Mouse (Mus musculus) embryo, embryonic 10.5 days (tissue): Measurements from ENCODE around the gene Olfr828.

Experiments
- DNase-seq: peaks from one replicate; pipeline ENCODE4 v3.0.0-alpha.2; 2015; ENCODE audit warnings: low spot score

The Olfr828 gene

DNA sequence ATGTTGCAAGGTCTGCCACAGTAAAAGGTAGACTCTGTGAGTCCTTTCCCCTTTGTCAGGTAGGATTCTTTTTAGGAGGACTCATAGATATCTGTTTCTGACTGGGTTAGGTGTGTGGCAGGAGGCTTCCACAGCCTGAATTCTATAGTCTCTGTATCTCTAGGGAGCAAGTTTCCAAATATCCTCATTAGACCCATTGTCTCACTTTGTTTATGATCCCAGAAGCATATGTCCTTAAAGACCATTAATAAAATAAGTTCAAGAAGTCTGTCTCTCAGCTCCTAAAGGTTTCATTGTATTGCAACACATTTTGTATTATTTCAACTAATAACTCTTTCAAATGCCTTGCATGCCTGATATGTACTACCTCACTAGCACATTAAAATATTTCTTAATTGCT lies at the start of gene Olfr828:
Gene Olfr828, minus strand, starts transcription at position 101 of the 400 bp plus-strand sequence.
- no peak for DNase-seq

DNA sequence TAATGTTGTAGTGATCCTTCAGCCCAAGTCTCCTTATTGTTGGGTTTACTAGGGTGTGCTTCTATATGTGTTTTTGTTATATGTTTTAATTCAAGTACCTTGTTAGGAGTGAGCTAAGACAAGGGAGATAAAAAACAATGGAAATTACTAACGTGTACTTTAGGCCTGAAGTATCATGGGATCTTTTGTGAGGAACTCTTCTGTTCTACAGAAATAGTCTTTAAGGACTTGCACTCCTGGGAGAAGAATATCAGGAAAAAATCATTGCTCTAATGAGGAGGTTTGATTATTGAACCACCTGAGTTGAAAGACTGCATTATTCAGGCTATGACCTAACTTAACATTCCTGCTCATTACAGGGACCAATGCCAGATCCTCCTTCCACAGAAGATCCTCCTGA lies 35.3 kb upstream of the Olfr828 start, which contains the start of gene Olfr829:
Gene Olfr829, plus strand, starts transcription at position 301 of the 400 bp plus-strand sequence.
- no peak for DNase-seq

DNA sequence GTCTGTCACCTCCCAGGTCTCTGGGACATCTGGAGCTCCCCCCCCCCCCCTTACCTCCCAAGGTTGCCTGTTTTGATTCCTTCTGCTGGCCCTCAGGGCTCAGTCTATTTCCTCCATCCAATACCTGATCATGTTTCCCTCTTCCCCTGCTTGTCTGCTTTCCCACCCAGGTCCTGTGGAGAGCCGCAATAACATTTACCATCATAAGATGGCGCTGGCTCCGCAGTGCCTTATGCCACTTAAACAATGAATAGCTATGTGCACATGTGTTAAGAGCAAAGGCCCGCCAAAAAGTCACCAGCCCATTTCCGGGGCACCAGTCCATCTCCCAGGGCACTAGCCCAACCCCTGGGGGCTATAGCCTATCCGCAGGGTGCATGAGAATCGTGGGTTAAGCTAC lies 34.0 kb downstream of the Olfr828 start:
- DNase-seq: no peak

DNA sequence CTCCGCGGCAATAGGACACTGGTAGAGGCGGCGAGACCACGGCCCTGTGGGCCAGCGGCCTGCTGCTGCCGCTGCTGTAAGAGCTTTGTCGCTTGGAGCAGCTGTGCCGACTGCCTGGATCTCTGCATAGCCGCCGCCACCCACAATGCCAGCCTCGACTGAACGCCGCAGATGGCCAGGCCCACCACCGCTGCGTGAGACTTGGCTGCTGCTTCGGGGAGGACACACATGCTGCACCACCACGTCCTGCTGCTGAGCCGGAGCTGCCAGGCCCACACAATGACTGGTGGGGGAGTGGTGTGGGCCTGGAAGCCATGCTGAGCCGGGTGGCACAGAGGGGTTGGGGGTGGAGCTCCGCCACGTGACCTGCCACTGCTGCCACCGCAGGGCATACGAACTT lies 39.9 kb downstream of the Olfr828 start:
- DNase-seq: no peak

DNA sequence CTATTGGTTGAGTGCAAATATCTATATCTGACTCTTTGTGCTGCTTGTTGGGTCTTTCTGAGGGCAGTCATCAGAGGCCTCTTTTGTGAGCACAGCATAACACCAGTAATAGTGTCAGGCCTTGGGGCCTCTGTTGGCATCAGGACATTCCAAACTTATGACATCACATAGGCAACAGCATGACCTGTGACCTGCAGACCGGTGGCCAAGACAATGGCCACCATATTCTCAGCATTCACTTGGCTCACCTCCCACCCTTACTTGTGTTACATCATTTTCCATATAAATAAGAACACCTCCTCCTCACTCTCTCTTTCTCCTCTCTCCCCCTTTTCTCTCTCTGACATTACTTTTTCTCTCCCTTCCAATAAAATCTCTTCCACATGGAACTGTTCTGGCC lies 40.3 kb downstream of the Olfr828 start:
- no peak for DNase-seq
